Mouse (Mus musculus) embryonic facial prominence, embryonic 11.5 days (tissue): ENCODE results near the gene Fkbp10. TPM values are rescaled to one million over a fixed set of nuclear protein-coding genes. Genes with fewer than 3 reads are reported as not detected.

Source experiments
- ATAC-seq: fragments of 200-750 bp; cut with Nextera tagmentation; replicated peaks from 2 replicates; pipeline ENCODE4 v1.8.0; 2017; ENCODE audit warnings: low read depth; ENCODE audit not compliant: insufficient number of reproducible peaks, low FRiP score, low TSS enrichment
- DNase-seq: peaks from one replicate; pipeline ENCODE4 v3.0.0-alpha.2; 2015; ENCODE audit warnings: low spot score
- H3K27ac ChIP-seq: fragments of 300-500 bp; sonication (generic); replicated peaks from 2 replicates; pipeline ENCODE4 v1.5.1; 2014; ENCODE audit warnings: mild to moderate bottlenecking, low read depth, low read length, control low read depth
- H3K27me3 ChIP-seq: fragments of 300-500 bp; sonication (generic); 2 replicates; pipeline ENCODE4 v1.6.1; 2014; ENCODE audit warnings: mild to moderate bottlenecking, low read length, moderate library complexity, mixed read lengths; ENCODE audit not compliant: control insufficient read depth, insufficient read depth
- H3K36me3 ChIP-seq: fragments of 300-500 bp; sonication (generic); replicated peaks from 2 replicates; pipeline ENCODE4 v1.6.1; 2014; ENCODE audit warnings: low read depth, mild to moderate bottlenecking, low read length, moderate library complexity, mixed read lengths; ENCODE audit not compliant: control insufficient read depth, insufficient read depth
- H3K4me1 ChIP-seq: fragments of 300-500 bp; sonication (generic); 2 replicates; pipeline ENCODE4 v1.6.1; 2014; ENCODE audit warnings: low read length, mixed read lengths; ENCODE audit not compliant: control insufficient read depth, insufficient read depth
- H3K4me2 ChIP-seq: fragments of 300-500 bp; sonication (generic); 2 replicates; pipeline ENCODE4 v1.6.1; 2014; ENCODE audit warnings: low read depth, mild to moderate bottlenecking, control low read depth, low read length, moderate library complexity
- H3K4me3 ChIP-seq: fragments of 300-500 bp; sonication (generic); 2 replicates; pipeline ENCODE4 v1.5.1; 2014; ENCODE audit warnings: low read depth, low read length, control low read depth
- H3K9ac ChIP-seq: fragments of 300-500 bp; sonication (generic); replicated peaks from 2 replicates; pipeline ENCODE4 v1.6.1; 2014; ENCODE audit warnings: mild to moderate bottlenecking, control low read depth, low read length
- H3K9me3 ChIP-seq: fragments of 300-500 bp; sonication (generic); replicated peaks from 2 replicates; pipeline ENCODE4 v1.6.1; 2016; ENCODE audit warnings: mild to moderate bottlenecking, low read length, inconsistent platforms, mixed read lengths; ENCODE audit not compliant: control insufficient read depth
- WGBS: fragments of 180-500 bp; shearing (Covaris S2); extraction: QIAGEN DNeasy Blood & Tissue Kit; methylation state at CpG from one replicate; pipeline ENCODE4 v1.1.7; 2014; 5-methylcytosine and 5-hydroxymethylcytosine counted together
- polyA plus RNA-seq: library from polyadenylated mRNA; unstranded; fragments of >200 nt; fragmentation: Nextera tagmentation; extraction: Ambion mirVana; gene quantifications from 2 replicates; pipeline ENCODE4 v1.2.1, GENCODE M21; 2014

Fkbp10 gene
- polyA plus RNA-seq, 1 experiment from 2014 or later: 60.0 TPM

GRCm38 (mm10) chr11:100377989-100378388, 37.5 kb upstream of the Fkbp10 start:
- no peaks in the 10 kb centered on the region for H3K9me3 ChIP-seq
- DNase-seq (no peak), ATAC-seq (no peak)
- no peaks in the 10 kb centered on the region; the same call in none of the 2 replicates for H3K36me3 ChIP-seq
- H3K9ac ChIP-seq: no peak overlapping the region
- 93% methylated on average over 14 of the region's 14 CpGs for WGBS
- H3K4me1 ChIP-seq: no peaks in the 10 kb centered on the region
- H3K27ac ChIP-seq: no peak overlapping the region
- H3K4me2 ChIP-seq: no peak overlapping the region
- H3K27me3 ChIP-seq: no peaks in the 10 kb centered on the region
- no peak overlapping the region for H3K4me3 ChIP-seq

GRCm38 (mm10) chr11:100378446-100378845, 37.1 kb upstream of the Fkbp10 start:
- no peak for DNase-seq
- Histone ChIP-seq H3K27ac (no peak overlapping the region), H3K9ac (no peak overlapping the region), H3K4me2 (no peak overlapping the region), H3K27me3 (no peaks in the 10 kb centered on the region), H3K4me3 (no peak overlapping the region), H3K9me3 (no peaks in the 10 kb centered on the region), H3K4me1 (no peaks in the 10 kb centered on the region), H3K36me3 (no peaks in the 10 kb centered on the region; the same call in none of the 2 replicates)
- ATAC-seq: no peak
- WGBS: 84% methylated on average over 5 of the region's 5 CpGs

- H3K27me3 ChIP-seq: no peaks in the 10 kb centered on the region
- ATAC-seq: no peak
- no peaks in the 10 kb centered on the region for H3K4me1 ChIP-seq
- H3K4me2 ChIP-seq: no peak overlapping the region
- H3K27ac ChIP-seq: no peak overlapping the region
- no peak for DNase-seq
- 96% methylated on average over 4 of the region's 4 CpGs for WGBS
- H3K9me3 ChIP-seq: no peaks in the 10 kb centered on the region
- no peak overlapping the region for H3K4me3 ChIP-seq
- no peaks in the 10 kb centered on the region; the same call in none of the 2 replicates for H3K36me3 ChIP-seq
- no peak overlapping the region for H3K9ac ChIP-seq
Observed at GRCm38 (mm10) chr11:100379311-100379710, 36.2 kb upstream of the Fkbp10 start.

- H3K27ac ChIP-seq: no peak overlapping the region
- H3K9ac ChIP-seq: no peak overlapping the region
- no peaks in the 10 kb centered on the region for H3K4me1 ChIP-seq
- H3K27me3 ChIP-seq: no peaks in the 10 kb centered on the region
- H3K4me3 ChIP-seq: no peak overlapping the region
- 83% methylated on average over 6 of the region's 6 CpGs for WGBS
- ATAC-seq: no peak
- no peaks in the 10 kb centered on the region; the same call in none of the 2 replicates for H3K36me3 ChIP-seq
- no peaks in the 10 kb centered on the region for H3K9me3 ChIP-seq
- no peak overlapping the region for H3K4me2 ChIP-seq
- no peak for DNase-seq
Observed at GRCm38 (mm10) chr11:100382682-100383081, 32.8 kb upstream of the Fkbp10 start.

GRCm38 (mm10) chr11:100385016-100385415, 30.5 kb upstream of the Fkbp10 start:
- peaks cover 5% of the 10 kb centered on the region; the same call in 1 of the 2 replicates for H3K4me1 ChIP-seq
- no peak overlapping the region for H3K4me3 ChIP-seq
- DNase-seq (no peak), ATAC-seq (no peak)
- H3K27me3 ChIP-seq: no peaks in the 10 kb centered on the region
- H3K27ac ChIP-seq: no peak overlapping the region
- H3K36me3 ChIP-seq: no peaks in the 10 kb centered on the region; the same call in 1 of the 2 replicates
- no peak overlapping the region for H3K4me2 ChIP-seq
- 80% methylated on average over 3 of the region's 3 CpGs for WGBS
- no peaks in the 10 kb centered on the region for H3K9me3 ChIP-seq
- H3K9ac ChIP-seq: no peak overlapping the region

GRCm38 (mm10) chr11:100386586-100386985, 28.9 kb upstream of the Fkbp10 start:
- 45% methylated on average over 5 of the region's 5 CpGs for WGBS
- Histone ChIP-seq H3K9ac (no peak overlapping the region), H3K27ac (no peak overlapping the region; the same call in 1 of the 2 replicates), H3K36me3 (no peaks in the 10 kb centered on the region; the same call in 1 of the 2 replicates), H3K9me3 (no peaks in the 10 kb centered on the region), H3K27me3 (no peaks in the 10 kb centered on the region), H3K4me3 (no peak overlapping the region), H3K4me1 (peaks cover 5% of the 10 kb centered on the region; the same call in 1 of the 2 replicates), H3K4me2 (no peak overlapping the region)
- ATAC-seq (no peak; the same call in 1 of the 2 replicates), DNase-seq (peak; percentile 47)

- Histone ChIP-seq H3K9ac (no peak overlapping the region), H3K4me2 (no peak overlapping the region), H3K4me1 (peaks cover 5% of the 10 kb centered on the region; the same call in 1 of the 2 replicates), H3K9me3 (no peaks in the 10 kb centered on the region), H3K36me3 (no peaks in the 10 kb centered on the region; the same call in 1 of the 2 replicates), H3K27me3 (no peaks in the 10 kb centered on the region), H3K27ac (no peak overlapping the region; the same call in 1 of the 2 replicates), H3K4me3 (no peak overlapping the region)
- WGBS: 84% methylated on average over 6 of the region's 6 CpGs
- no peak for DNase-seq
- ATAC-seq: no peak
Observed at GRCm38 (mm10) chr11:100387111-100387510, 28.4 kb upstream of the Fkbp10 start.

- Histone ChIP-seq H3K27ac (no peak overlapping the region), H3K9me3 (no peaks in the 10 kb centered on the region), H3K27me3 (no peaks in the 10 kb centered on the region), H3K4me3 (no peak overlapping the region), H3K9ac (no peak overlapping the region), H3K4me2 (no peak overlapping the region; the same call in 1 of the 2 replicates), H3K4me1 (peaks cover 5% of the 10 kb centered on the region; the same call in 1 of the 2 replicates), H3K36me3 (no peaks in the 10 kb centered on the region; the same call in 1 of the 2 replicates)
- DNase-seq: peak; percentile 51
- 43% methylated on average over 14 of the region's 14 CpGs for WGBS
- ATAC-seq: no peak
Observed at GRCm38 (mm10) chr11:100387589-100388375, 27.7 kb upstream of the Fkbp10 start.
